In the genomic region with DNA sequence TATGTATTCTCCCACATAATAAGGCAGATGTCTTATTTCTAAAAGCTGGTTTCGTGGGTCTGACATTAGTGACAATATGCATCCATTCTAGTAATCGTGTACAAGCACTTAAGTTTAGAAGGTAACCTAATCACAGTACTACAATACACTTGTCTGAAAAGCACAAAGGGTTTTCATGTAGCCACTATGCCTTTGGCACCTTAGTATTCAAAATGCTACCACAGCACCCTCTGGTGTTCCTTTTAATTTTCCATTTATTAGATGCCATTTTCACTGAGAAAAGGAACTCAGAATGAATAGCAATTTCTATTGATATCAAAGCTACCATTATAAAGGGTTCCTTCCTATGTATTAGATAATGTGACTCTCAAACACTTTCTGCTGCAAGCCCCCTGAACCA, we compare ENCODE assay signal across 10 mouse cellular contexts. TPM values are rescaled to one million over a fixed set of nuclear protein-coding genes. Genes with fewer than 3 reads are reported as not detected.
DNase-seq lines count a peak whose midpoint lies in the region; ATAC-seq and TF ChIP-seq lines count a peak whose summit lies in the region.
"Had no signal": no experiment of that assay in that cellular context is flagged by ENCODE, and none has a peak within 500 bp of the region (broad histone marks: within the 10 kb centered on the region; RNA-seq: fewer than 3 reads in every experiment).

No protein-coding gene starts in this region.

- DNase-seq in gastrocnemius, adult 2 months = no peak
- no peak for DNase-seq in gastrocnemius, postnatal 10 days
- DNase-seq in lung, embryonic 14.5 days = peak; percentile 86
- no peak for DNase-seq in lung, adult 18-20 months
- peak; percentile 84 for DNase-seq in hindbrain, postnatal 0 days (ENCODE audit: low spot score)
- peak; percentile 15 for DNase-seq in telencephalon, adult 2 months (ENCODE audit: low read depth, low spot score)
- DNase-seq in layer of hippocampus, adult 9-10 months (ENCODE audit: low spot score) = no peak

- ATAC-seq in lung, embryonic 14.5 days (ENCODE audit: insufficient read depth) = 0 out of 2 replicates have a peak, but pooled peaks have one; percentile 54
- ATAC-seq in hindbrain, postnatal 0 days = peak; percentile 61
- no peak for ATAC-seq in monocyte, adult 5-6 weeks (replicated peaks; ENCODE audit: insufficient number of reproducible peaks, low FRiP score, low TSS enrichment, poor library complexity, severe bottlenecking)

- H3K4me3 ChIP-seq in gastrocnemius, adult 2 months = no peak overlapping the region
- H3K4me3 ChIP-seq in lung, embryonic 14.5 days (ENCODE audit: low read depth, low read length) = no peak overlapping the region
- H3K4me3 ChIP-seq in hindbrain, postnatal 0 days (ENCODE audit: low read length) = no peak overlapping the region

- intact Hi-C loops in gastrocnemius, adult 2 months (cut with DNase I) = no loop called here

- H3K4me2 ChIP-seq in lung, embryonic 14.5 days = no peak overlapping the region
- no peak overlapping the region for H3K4me2 ChIP-seq in hindbrain, postnatal 0 days (ENCODE audit: low read depth, low read length)

- no peaks in the 10 kb centered on the region for H3K36me3 ChIP-seq in lung, embryonic 14.5 days (ENCODE audit: insufficient read depth)
- H3K36me3 ChIP-seq in hindbrain, postnatal 0 days (ENCODE audit: insufficient read depth, low read length) = no peaks in the 10 kb centered on the region
- H3K36me3 ChIP-seq: G1E had no signal

- no peaks in the 10 kb centered on the region for H3K27me3 ChIP-seq in lung, embryonic 14.5 days (ENCODE audit: insufficient read depth, low read length)
- no peaks in the 10 kb centered on the region for H3K27me3 ChIP-seq in hindbrain, postnatal 0 days (ENCODE audit: insufficient read depth, low read length)

- no peaks in the 10 kb centered on the region for H3K4me1 ChIP-seq in lung, embryonic 14.5 days (ENCODE audit: insufficient read depth)
- H3K4me1 ChIP-seq in hindbrain, postnatal 0 days (ENCODE audit: insufficient read depth, low read length) = no peaks in the 10 kb centered on the region

- no peak overlapping the region for H3K9ac ChIP-seq in lung, embryonic 14.5 days
- no peak overlapping the region for H3K9ac ChIP-seq in hindbrain, postnatal 0 days (replicated peaks; ENCODE audit: low read length)

- peak; percentile 65 for TF ChIP-seq CTCF in gastrocnemius, adult 2 months (IDR thresholded peaks at IDR 0.05)
- peak; percentile 61 for TF ChIP-seq CTCF in lung, embryonic 14.5 days (IDR thresholded peaks at IDR 0.05; ENCODE audit: low read depth)
- TF ChIP-seq CTCF in hindbrain, postnatal 0 days (IDR thresholded peaks at IDR 0.05; ENCODE audit: low read depth) = peak; percentile 74

- WGBS in lung, embryonic 14.5 days = 62% methylated on average over 2 of the region's 2 CpGs
- 62% methylated on average over 2 of the region's 2 CpGs for WGBS in hindbrain, postnatal 0 days

- H3K27ac ChIP-seq in gastrocnemius, adult 2 months = no peak overlapping the region
- H3K27ac ChIP-seq in lung, embryonic 14.5 days (ENCODE audit: low read depth) = no peak overlapping the region
- H3K27ac ChIP-seq in hindbrain, postnatal 0 days = no peak overlapping the region

- no peaks in the 10 kb centered on the region for H3K9me3 ChIP-seq in lung, embryonic 14.5 days (ENCODE audit: low read depth, low read length)
- no peaks in the 10 kb centered on the region for H3K9me3 ChIP-seq in hindbrain, postnatal 0 days (ENCODE audit: low read length)
- H3K9me3 ChIP-seq: G1E had no signal

RNA-seq across cellular contexts. Expression of gene Adh5, which starts 11.1 kb away (rescaled TPM):
- 10 to 100 TPM; 51.8 to 60.6 TPM for total RNA-seq in gastrocnemius, adult 2 months (2021)
- 10 to 100 TPM; 69.3 to 73.4 TPM for total RNA-seq in gastrocnemius, postnatal 10 days (2021)
- 274 and 275 TPM in 2 replicates for polyA plus RNA-seq in lung, embryonic 14.5 days (2014; fragmentation: Nextera tagmentation; extraction: Ambion mirVana)
- 78.8 and 88.6 TPM in 2 replicates for total RNA-seq in hindbrain, postnatal 0 days (2014; rRNA removed)
- polyA plus RNA-seq in hindbrain, postnatal 0 days (2015; fragmentation: Nextera tagmentation; extraction: Ambion mirVana) = 184 and 195 TPM in 2 replicates
- total RNA-seq in monocyte, adult 5-6 weeks (2017) = 70.8 to 87.6 TPM (median 73.7 TPM) in 3 replicates

RNA-seq across cellular contexts. Expression of gene Adh4, which starts 16.6 kb away (rescaled TPM):
- total RNA-seq in gastrocnemius, adult 2 months (2021) = not detected
- total RNA-seq in gastrocnemius, postnatal 10 days (2021) = not detected
- polyA plus RNA-seq in lung, embryonic 14.5 days (2014; fragmentation: Nextera tagmentation; extraction: Ambion mirVana) = not detected in 2 replicates
- total RNA-seq in hindbrain, postnatal 0 days (2014; rRNA removed) = not detected in 2 replicates
- polyA plus RNA-seq in hindbrain, postnatal 0 days (2015; fragmentation: Nextera tagmentation; extraction: Ambion mirVana) = not detected in 2 replicates
- total RNA-seq in monocyte, adult 5-6 weeks (2017) = not detected in 3 replicates
- total RNA-seq: G1E had no signal
- polyA plus RNA-seq: G1E; kidney, embryonic 14.5 days had no signal

RNA-seq across cellular contexts. Expression of gene Metap1, which starts 57.5 kb away (rescaled TPM):
- 10 to 100 TPM; 44.7 to 49.3 TPM for total RNA-seq in gastrocnemius, adult 2 months (2021)
- 10 to 100 TPM; 44.9 to 47.0 TPM for total RNA-seq in gastrocnemius, postnatal 10 days (2021)
- 58.0 and 60.9 TPM in 2 replicates for polyA plus RNA-seq in lung, embryonic 14.5 days (2014; fragmentation: Nextera tagmentation; extraction: Ambion mirVana)
- 46.3 and 55.0 TPM in 2 replicates for total RNA-seq in hindbrain, postnatal 0 days (2014; rRNA removed)
- 40.6 and 43.6 TPM in 2 replicates for polyA plus RNA-seq in hindbrain, postnatal 0 days (2015; fragmentation: Nextera tagmentation; extraction: Ambion mirVana)
- total RNA-seq in monocyte, adult 5-6 weeks (2017) = 31.1 to 53.7 TPM (median 42.6 TPM) in 3 replicates

Comparison
In these comparisons a context has a peak if more than half of its experiments do, and no peak if none do; other contexts are left out.
1. DNase-seq: peak in lung, embryonic 14.5 days (single experiment), hindbrain, postnatal 0 days (single experiment) and telencephalon, adult 2 months (single experiment); none in gastrocnemius, adult 2 months (single experiment), gastrocnemius, postnatal 10 days (single experiment), lung, adult 18-20 months (0 of 2) and layer of hippocampus, adult 9-10 months (single experiment).
2. Peak in every context shown above with its lines, with median percentiles within 50 percentile points of each other: CTCF ChIP-seq.